Mouse (Mus musculus): Measurements from ENCODE around the gene 1110051M20Rik. TPM values are rescaled to one million over a fixed set of nuclear protein-coding genes. Genes with fewer than 3 reads are reported as not detected.

The 1110051M20Rik gene
- total and polyA plus RNA-seq, 3 experiments = 0.05 to 0.76 TPM; not detected in 1

DNA sequence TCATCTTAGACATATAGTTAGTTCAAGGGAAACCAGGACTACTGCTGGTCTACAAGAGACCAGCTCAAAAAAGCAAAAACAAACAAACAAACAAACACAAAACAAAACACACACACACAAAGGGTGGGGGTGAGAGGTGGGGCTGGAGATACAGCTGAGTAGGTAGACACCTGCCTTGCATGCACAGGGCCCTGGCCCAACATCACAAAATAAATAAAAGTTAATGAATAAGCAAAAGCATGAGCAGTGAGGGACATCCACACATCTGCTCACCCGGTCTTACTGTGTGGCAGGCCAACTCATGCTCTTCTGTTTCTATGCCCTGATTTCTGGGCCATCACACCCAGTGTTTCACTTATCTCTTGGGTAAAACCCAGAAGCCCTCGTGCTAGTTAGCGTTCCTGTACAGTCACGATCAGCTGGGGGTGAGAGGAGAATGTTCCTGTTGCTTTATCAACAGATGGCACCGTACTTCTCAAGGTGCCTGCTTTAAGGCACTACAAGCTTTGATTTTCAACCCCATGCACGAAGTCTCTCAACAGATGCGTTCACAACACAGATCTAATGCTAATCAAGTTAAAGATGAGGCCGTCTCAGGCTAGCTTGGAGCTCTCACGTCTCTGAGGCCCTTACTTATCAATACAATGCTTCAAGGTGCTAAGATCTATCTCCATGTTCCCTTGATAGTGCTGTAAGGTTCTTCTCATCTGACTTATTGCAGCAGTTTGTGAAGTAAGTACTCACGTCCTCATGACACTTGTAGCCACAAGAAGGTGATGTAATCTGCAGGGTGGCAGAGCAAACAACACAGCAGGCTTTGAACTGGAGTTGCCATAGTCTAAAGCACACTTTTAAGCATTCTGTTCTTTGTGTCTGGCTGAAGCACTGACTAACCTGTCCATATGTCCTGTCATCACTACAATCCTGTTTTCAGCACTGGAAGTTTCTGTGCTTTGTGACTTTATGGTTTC, 123.7 kb downstream of the 1110051M20Rik start:
- H3K4me1 ChIP-seq (ENCODE audit: insufficient read depth, low read depth, low read length) = no peaks in the 10 kb centered on the region
- DNase-seq (ENCODE audit: low spot score) (no peak), ATAC-seq (ENCODE audit: extremely low read depth, insufficient number of reproducible peaks, low FRiP score, poor library complexity, severe bottlenecking) (no peak)
- H3K36me3 ChIP-seq (replicated peaks) = no peaks in the 10 kb centered on the region
- H3K27me3 ChIP-seq (ENCODE audit: insufficient read depth, low read length) = peaks cover 16% of the 10 kb centered on the region
- TF ChIP-seq GATA1 (IDR thresholded peaks at IDR 0.05; ENCODE audit: borderline replicate concordance, low read length) = no peak
- TF ChIP-seq TAL1 (conservative IDR thresholded peaks at IDR 0.05; ENCODE audit: low read depth, low read length) = no peak
- no peak for TF ChIP-seq POLR2AphosphoS5 (IDR thresholded peaks at IDR 0.05; ENCODE audit: insufficient replicate concordance, low read depth, low read length)
- TF ChIP-seq CTCF (IDR thresholded peaks at IDR 0.05; ENCODE audit: low read depth, low read length) = no peak
- no peak for TF ChIP-seq GATA2 (IDR thresholded peaks at IDR 0.05; ENCODE audit: borderline replicate concordance, low read depth, low read length)
- no peaks in the 10 kb centered on the region for H3K9me3 ChIP-seq (replicated peaks)
- no peak overlapping the region for H3K4me3 ChIP-seq (ENCODE audit: low read depth, low read length)

DNA sequence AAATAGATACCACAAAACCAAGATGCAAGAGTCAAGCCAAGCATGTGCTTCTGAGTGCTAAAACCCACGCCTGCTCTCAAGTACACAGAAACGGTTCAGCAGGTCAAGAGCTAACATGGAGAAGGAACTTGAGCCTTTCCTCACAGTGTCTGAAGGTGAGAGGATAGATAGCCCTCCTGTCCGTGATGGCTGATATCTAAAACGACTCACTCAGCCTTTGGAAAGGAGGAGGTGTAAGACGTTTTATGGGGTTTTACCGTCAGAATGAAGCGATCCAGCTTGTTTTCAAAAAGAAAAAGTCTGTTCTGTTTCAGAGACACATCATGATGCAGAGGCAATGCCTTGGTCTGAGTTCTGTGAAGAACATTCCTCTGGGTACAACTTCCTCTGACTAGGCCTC, 130.3 kb downstream of the 1110051M20Rik start:
- Histone ChIP-seq H3K9me3 (replicated peaks) (no peaks in the 10 kb centered on the region), H3K36me3 (replicated peaks) (no peaks in the 10 kb centered on the region), H3K4me3 (ENCODE audit: low read depth, low read length) (no peak overlapping the region), H3K27me3 (ENCODE audit: insufficient read depth, low read length) (peaks cover 19% of the 10 kb centered on the region), H3K4me1 (ENCODE audit: insufficient read depth, low read depth, low read length) (no peaks in the 10 kb centered on the region)
- no peak for TF ChIP-seq CTCF (IDR thresholded peaks at IDR 0.05; ENCODE audit: low read depth, low read length)
- no peak for TF ChIP-seq GATA2 (IDR thresholded peaks at IDR 0.05; ENCODE audit: borderline replicate concordance, low read depth, low read length)
- TF ChIP-seq POLR2AphosphoS5 (IDR thresholded peaks at IDR 0.05; ENCODE audit: insufficient replicate concordance, low read depth, low read length) = no peak
- TF ChIP-seq GATA1 (IDR thresholded peaks at IDR 0.05; ENCODE audit: borderline replicate concordance, low read length) = no peak
- no peak for TF ChIP-seq TAL1 (conservative IDR thresholded peaks at IDR 0.05; ENCODE audit: low read depth, low read length)
- ATAC-seq (ENCODE audit: extremely low read depth, insufficient number of reproducible peaks, low FRiP score, poor library complexity, severe bottlenecking) = no peak
- no peak for DNase-seq (ENCODE audit: low spot score)

DNA sequence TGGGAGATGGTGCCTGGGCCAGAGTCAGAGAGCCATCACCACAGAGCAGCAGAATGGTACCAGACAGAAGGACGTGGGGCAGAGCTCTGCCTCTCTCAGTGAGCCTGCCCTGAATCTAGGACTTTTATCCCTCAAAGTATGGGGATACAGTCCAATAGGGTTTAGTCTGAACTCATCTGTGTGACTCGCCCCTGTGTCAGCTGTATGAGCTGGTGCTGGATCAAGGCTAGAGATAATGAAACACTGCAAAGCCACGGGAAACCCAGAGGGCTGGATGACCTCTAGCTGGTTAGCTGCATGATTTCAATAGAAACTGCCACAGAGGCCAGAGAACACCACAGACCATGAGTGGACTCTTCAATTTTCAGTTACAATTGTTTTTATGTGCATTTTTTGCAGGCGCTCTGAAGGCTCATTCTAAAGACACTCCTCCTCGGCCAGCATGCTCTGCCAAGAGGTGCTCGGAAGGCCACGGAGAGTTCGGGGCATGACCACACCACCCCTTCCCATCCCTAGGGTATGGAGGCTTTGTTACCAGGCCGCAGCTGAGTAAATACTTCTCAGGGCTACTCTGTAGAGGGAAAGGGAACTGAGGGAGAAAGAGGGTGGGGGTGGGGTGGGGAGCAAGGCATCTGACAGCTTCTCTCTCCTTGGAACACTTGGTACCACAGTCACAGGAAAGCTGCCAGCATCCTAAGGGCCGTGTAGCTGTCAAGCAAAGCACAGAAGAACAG, 131.8 kb downstream of the 1110051M20Rik start:
- H3K4me3 ChIP-seq (ENCODE audit: low read depth, low read length) = no peak overlapping the region
- peaks cover 21% of the 10 kb centered on the region for H3K27me3 ChIP-seq (ENCODE audit: insufficient read depth, low read length)
- TF ChIP-seq TAL1 (conservative IDR thresholded peaks at IDR 0.05; ENCODE audit: low read depth, low read length) (no peak), CTCF (IDR thresholded peaks at IDR 0.05; ENCODE audit: low read depth, low read length) (no peak), GATA2 (IDR thresholded peaks at IDR 0.05; ENCODE audit: borderline replicate concordance, low read depth, low read length) (no peak), POLR2AphosphoS5 (IDR thresholded peaks at IDR 0.05; ENCODE audit: insufficient replicate concordance, low read depth, low read length) (no peak), GATA1 (IDR thresholded peaks at IDR 0.05; ENCODE audit: borderline replicate concordance, low read length) (no peak)
- DNase-seq (ENCODE audit: low spot score) (no peak), ATAC-seq (ENCODE audit: extremely low read depth, insufficient number of reproducible peaks, low FRiP score, poor library complexity, severe bottlenecking) (no peak)
- H3K9me3 ChIP-seq (replicated peaks) = no peaks in the 10 kb centered on the region
- no peaks in the 10 kb centered on the region for H3K4me1 ChIP-seq (ENCODE audit: insufficient read depth, low read depth, low read length)
- H3K36me3 ChIP-seq (replicated peaks) = no peaks in the 10 kb centered on the region

DNA sequence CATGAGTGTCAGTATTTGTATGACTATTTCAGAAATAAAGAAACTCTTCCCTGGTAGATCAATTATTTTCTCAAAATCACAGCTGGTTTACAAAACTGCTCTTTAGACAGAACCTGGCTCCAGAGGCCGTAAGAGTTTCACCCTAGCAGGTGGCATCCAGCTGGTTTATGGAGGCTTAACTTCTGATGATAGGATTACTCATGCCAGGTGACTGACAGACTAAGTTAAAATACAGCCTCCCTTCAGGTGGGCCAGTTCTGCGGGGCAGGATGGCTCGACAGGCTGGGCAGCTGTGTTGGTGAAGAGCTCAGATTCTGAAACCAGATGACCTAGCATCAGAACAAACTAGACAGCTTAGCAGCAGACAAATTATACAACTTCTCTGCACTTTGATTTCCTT, 135.0 kb downstream of the 1110051M20Rik start:
- ATAC-seq (ENCODE audit: extremely low read depth, insufficient number of reproducible peaks, low FRiP score, poor library complexity, severe bottlenecking) (no peak), DNase-seq (ENCODE audit: low spot score) (no peak)
- Histone ChIP-seq H3K27me3 (ENCODE audit: insufficient read depth, low read length) (peaks cover 38% of the 10 kb centered on the region), H3K4me3 (ENCODE audit: low read depth, low read length) (no peak overlapping the region), H3K36me3 (replicated peaks) (no peaks in the 10 kb centered on the region), H3K9me3 (replicated peaks) (no peaks in the 10 kb centered on the region), H3K4me1 (ENCODE audit: insufficient read depth, low read depth, low read length) (no peaks in the 10 kb centered on the region)
- TF ChIP-seq GATA1 (IDR thresholded peaks at IDR 0.05; ENCODE audit: borderline replicate concordance, low read length) = no peak
- TF ChIP-seq GATA2 (IDR thresholded peaks at IDR 0.05; ENCODE audit: borderline replicate concordance, low read depth, low read length) = no peak
- no peak for TF ChIP-seq POLR2AphosphoS5 (IDR thresholded peaks at IDR 0.05; ENCODE audit: insufficient replicate concordance, low read depth, low read length)
- no peak for TF ChIP-seq CTCF (IDR thresholded peaks at IDR 0.05; ENCODE audit: low read depth, low read length)
- TF ChIP-seq TAL1 (conservative IDR thresholded peaks at IDR 0.05; ENCODE audit: low read depth, low read length) = no peak

DNA sequence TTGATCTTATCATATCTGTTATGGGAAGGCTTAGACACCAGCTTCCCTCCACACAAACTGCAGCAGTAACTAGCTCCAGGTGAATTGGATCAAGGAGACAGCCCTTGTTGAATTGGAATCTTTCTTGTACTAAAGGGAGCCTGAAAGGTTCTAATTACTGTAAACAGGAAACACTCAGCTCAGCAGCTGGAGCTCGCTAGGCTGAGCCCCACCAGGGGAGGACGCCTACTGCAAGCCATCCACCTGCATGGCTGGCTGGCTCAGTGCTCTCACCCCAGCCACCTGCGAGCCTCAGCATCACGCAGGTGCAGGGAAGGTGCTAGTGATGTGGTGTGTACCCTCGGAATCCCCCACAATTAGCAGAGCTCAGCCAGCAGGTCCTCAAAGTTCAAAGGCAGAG, 135.8 kb downstream of the 1110051M20Rik start:
- DNase-seq (ENCODE audit: low spot score) (no peak), ATAC-seq (ENCODE audit: extremely low read depth, insufficient number of reproducible peaks, low FRiP score, poor library complexity, severe bottlenecking) (no peak)
- H3K9me3 ChIP-seq (replicated peaks) = no peaks in the 10 kb centered on the region
- no peak overlapping the region for H3K4me3 ChIP-seq (ENCODE audit: low read depth, low read length)
- no peaks in the 10 kb centered on the region for H3K36me3 ChIP-seq (replicated peaks)
- TF ChIP-seq GATA1 (IDR thresholded peaks at IDR 0.05; ENCODE audit: borderline replicate concordance, low read length) = no peak
- TF ChIP-seq GATA2 (IDR thresholded peaks at IDR 0.05; ENCODE audit: borderline replicate concordance, low read depth, low read length) = no peak
- TF ChIP-seq CTCF (IDR thresholded peaks at IDR 0.05; ENCODE audit: low read depth, low read length) = no peak
- no peak for TF ChIP-seq TAL1 (conservative IDR thresholded peaks at IDR 0.05; ENCODE audit: low read depth, low read length)
- TF ChIP-seq POLR2AphosphoS5 (IDR thresholded peaks at IDR 0.05; ENCODE audit: insufficient replicate concordance, low read depth, low read length) = no peak
- H3K27me3 ChIP-seq (ENCODE audit: insufficient read depth, low read length) = peaks cover 39% of the 10 kb centered on the region
- no peaks in the 10 kb centered on the region for H3K4me1 ChIP-seq (ENCODE audit: insufficient read depth, low read depth, low read length)

DNA sequence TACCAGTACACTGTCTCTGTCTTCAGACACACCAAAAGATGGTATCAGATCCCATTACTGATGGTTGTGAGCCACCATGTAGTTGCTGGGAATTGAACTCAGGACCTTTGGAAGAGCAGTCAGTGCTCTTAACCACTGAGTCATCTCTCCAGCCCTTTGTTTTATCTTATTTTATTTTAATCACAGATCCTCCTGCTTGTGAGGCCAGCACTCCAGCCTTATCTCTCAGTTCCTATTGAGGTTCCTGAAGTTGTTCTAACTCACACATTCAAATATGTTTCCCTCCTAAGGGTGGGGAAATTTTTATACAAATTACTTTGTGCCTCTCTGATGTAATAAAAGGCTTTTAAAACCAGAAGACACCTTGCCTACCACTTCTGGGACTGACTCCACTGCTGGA, 137.9 kb downstream of the 1110051M20Rik start:
- peaks cover 4% of the 10 kb centered on the region; the same call in 1 of the 2 replicates for H3K4me1 ChIP-seq (ENCODE audit: insufficient read depth, low read depth, low read length)
- ATAC-seq (ENCODE audit: extremely low read depth, insufficient number of reproducible peaks, low FRiP score, poor library complexity, severe bottlenecking) (no peak), DNase-seq (ENCODE audit: low spot score) (no peak)
- H3K4me3 ChIP-seq (ENCODE audit: low read depth, low read length) = no peak overlapping the region
- H3K9me3 ChIP-seq (replicated peaks) = no peaks in the 10 kb centered on the region
- no peaks in the 10 kb centered on the region for H3K36me3 ChIP-seq (replicated peaks)
- TF ChIP-seq CTCF (IDR thresholded peaks at IDR 0.05; ENCODE audit: low read depth, low read length) (no peak), TAL1 (conservative IDR thresholded peaks at IDR 0.05; ENCODE audit: low read depth, low read length) (no peak), GATA1 (IDR thresholded peaks at IDR 0.05; ENCODE audit: borderline replicate concordance, low read length) (no peak), POLR2AphosphoS5 (IDR thresholded peaks at IDR 0.05; ENCODE audit: insufficient replicate concordance, low read depth, low read length) (no peak), GATA2 (IDR thresholded peaks at IDR 0.05; ENCODE audit: borderline replicate concordance, low read depth, low read length) (no peak)
- peaks cover 26% of the 10 kb centered on the region for H3K27me3 ChIP-seq (ENCODE audit: insufficient read depth, low read length)
